Mouse (Mus musculus) ovary, postnatal 10 days (tissue): ENCODE measurements around the gene Atrnl1.

Experiments used
- DNase-seq: peaks from one replicate; pipeline ENCODE4 v3.0.0; 2022; ENCODE audit warnings: low spot score

Gene Atrnl1

DNA sequence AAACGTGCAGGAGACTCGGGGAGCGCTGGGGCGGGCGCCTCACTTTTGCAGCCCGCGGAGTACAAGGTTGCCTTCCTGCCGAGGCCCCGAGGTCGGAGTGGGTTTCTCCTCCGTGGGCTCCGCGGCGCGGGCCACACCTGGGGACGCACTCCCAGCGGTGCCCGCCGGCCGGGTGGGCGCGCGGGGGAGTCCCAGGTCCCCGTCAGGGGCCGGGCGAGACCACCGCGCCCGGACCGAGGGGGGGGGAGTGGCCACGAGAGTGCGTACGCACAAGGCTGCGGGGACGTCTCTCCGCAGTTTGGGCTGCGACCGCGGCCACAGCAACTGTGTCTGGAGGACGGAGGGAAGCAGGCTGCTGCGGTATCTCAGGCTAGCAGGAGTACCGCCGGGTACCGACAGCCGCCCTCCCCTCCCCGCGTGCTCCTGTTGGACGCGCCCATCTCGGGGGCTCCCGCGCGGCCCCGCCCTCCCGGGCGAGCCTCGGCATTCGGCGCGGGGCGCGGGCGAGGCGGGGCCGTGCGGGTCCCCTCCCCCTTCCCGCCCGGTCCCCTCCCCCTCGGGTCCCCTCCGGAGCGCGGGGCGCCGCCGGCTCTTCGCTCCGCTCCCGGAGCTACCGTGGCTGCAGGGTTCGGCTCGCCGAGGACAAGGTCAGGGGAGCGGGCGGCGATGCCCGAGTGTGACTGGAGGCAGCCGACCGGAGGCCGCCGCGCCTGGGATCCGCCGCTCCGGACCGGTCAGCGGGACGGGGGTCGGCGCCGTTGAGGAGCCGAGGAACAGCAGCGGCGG, at the start of gene Atrnl1:
Atrnl1 (plus strand) TSS at position 559 of the 786 bp plus-strand sequence.
- peak; percentile 83 for DNase-seq

DNA sequence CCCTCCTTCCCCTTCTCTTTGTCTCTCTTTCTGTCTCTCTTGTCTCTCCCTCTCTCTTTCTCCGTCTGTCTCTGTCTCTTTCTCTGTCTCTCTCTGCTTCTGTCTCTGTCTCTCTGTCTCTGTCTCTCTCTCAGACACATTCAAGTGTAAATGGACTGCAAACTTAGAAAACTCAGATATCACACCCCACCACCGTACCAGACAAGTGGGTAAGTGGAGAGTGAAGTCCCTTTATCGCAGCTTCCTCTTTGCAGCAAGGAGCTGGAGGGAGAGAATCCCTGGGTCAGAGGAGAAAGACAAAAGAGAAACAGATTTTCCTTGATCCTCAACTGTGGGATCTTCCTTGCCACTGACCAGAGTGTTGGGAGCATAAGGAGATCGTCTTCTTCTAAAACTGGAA, 49.3 kb upstream of the Atrnl1 start:
- no peak for DNase-seq

- no peak for DNase-seq
Observed at GRCm38 (mm10) chr19:57569040-57569439, 41.8 kb upstream of the Atrnl1 start.

DNA sequence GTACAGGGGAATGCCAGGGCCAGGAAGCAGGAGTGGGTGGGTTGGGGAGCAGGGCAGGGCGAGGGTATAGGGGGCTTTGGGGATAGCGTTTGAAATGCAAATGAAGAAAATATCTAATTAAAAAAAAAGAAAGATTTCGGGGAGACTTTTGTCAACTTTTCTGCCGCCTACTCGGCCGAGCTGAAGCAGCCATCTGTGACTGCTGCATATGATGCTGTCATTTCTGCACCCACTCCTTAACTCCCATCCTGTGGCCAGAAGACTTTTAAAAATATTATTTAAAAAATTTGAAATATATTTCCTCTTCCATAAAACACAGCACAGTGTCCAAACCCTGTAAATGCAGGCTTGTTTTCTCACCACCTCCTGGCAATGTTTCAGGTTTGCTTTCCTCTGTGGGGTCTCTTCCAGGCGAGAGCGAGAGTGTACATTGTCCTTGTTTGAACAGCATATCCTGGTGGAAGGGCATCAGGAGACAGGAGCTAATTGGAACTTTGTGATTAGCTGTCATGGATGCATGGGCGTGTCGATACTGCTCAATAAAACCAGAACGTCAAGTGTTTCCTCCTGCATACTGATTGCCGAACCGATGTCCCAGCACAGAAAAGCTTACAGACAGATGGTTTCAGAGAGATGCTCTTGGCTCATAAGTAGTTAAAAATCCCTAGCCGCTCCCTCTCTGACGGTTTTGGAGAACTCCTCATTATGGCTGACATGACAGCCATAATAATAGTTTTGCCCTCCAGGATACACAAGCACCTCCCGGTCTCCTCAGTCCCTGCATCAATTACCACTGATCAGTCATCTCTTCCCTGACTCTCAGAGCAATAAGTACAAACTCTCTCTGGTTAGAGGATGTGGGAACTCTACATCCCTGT, 38.2 kb upstream of the Atrnl1 start:
- DNase-seq, result no peak

GRCm38 (mm10) chr19:57573470-57573869, 37.4 kb upstream of the Atrnl1 start:
- no peak for DNase-seq

DNA sequence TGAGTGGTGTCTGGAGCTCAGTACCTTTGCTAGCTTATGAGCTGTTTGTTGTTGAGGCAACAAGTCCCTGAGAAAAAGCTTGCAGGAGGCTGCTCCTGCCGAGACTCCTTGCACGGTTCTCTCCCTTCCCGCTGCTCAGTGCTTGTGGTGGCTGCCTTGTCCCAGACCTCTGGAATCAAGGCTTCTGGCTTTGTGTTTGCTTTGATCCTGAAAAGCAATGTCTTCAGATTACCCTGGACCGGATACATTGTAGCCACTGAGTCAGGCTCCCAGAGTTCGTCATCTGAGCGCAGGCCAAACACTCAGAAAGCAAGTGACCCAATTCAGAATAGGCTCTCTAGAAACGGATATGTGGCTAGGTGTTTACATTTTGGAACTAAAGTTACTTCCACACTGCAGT, 35.8 kb upstream of the Atrnl1 start:
- no peak for DNase-seq

DNA sequence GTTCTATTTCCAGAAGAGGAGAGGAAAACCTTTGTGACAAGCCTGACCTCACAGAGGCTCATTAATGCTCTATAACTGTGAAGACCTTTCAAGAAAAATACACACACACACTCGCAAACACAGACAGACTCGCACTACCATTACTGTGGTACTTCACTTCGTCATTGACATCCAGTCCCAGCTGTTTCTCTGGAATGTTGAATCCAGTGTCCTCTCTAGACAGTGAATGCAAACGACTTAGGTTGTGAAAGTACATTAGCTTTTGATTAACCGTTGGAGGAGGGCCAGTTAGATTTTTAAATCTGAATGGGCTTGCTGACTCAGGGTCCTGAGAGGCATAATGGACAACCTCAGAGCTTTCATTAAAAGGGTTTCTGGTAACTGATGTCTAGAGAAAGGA, 34.0 kb upstream of the Atrnl1 start:
- DNase-seq, result no peak

DNA sequence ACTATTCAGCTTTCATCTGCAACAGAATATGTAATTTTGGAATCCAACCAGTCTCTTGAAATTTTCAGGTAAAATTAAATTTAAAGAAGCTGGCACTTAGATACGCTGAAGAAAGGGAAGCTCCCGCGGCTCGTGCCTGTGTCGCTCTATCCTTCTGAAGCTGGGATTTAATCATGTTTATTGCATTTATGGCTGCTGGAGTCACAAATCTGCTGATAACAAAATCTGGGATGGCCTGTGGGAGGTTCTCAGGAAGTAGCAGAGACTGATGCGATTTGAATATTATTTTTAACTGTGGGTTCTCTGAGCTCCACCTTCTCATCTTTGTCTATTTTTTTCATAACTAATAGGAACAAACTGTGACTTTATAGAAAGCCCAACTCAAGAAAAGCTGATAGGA, 33.6 kb upstream of the Atrnl1 start:
- DNase-seq, result no peak

DNA sequence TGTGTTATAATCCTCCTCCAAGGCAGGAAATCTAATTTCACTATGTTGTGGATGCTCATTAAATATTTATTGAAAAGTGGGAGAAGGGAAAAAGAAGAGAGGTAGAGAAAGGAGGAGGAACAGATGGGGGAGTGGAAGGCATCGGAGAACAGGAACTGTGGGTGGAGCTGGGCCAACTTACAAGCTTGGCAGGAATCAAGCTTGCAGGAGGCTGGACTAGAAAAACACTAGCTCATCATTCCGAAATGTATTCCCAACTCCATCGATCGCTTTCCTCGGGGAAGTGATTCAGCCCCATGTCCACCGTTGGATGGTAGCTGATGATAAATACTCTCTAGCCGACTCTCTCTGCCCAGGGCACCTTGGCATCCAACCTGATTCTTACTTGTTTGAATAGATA, 29.9 kb upstream of the Atrnl1 start:
- no peak for DNase-seq

GRCm38 (mm10) chr19:57585231-57585792, 25.5 kb upstream of the Atrnl1 start:
- no peak for DNase-seq

GRCm38 (mm10) chr19:57586172-57586571, 24.7 kb upstream of the Atrnl1 start:
- DNase-seq, result no peak

- DNase-seq, result no peak
Observed at GRCm38 (mm10) chr19:57589516-57589915, 21.3 kb upstream of the Atrnl1 start.

GRCm38 (mm10) chr19:57590895-57591294, 19.9 kb upstream of the Atrnl1 start:
- DNase-seq, result no peak

- no peak for DNase-seq
Observed at GRCm38 (mm10) chr19:57591631-57592030, 19.2 kb upstream of the Atrnl1 start.

DNA sequence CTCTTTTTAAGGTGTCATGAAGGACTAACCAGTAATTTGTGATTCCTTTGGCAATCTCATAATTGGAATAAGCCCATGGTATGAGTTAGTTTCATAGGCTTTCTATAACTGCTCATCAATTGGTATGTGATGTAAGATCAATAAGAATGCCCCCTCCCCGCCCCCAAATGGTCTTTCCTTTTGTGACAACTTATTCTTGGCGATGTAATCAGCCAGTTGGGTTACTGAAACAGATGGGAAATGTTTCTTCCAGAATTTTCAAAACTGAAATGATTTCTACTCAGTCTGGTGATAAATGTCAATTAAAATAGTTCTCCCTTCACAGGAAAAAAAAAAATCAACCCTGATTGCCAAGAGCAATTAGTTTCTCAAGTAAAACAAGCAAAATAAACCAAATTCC, 18.5 kb upstream of the Atrnl1 start:
- DNase-seq, result no peak

- no peak for DNase-seq
Observed at GRCm38 (mm10) chr19:57599126-57599525, 11.7 kb upstream of the Atrnl1 start.

DNA sequence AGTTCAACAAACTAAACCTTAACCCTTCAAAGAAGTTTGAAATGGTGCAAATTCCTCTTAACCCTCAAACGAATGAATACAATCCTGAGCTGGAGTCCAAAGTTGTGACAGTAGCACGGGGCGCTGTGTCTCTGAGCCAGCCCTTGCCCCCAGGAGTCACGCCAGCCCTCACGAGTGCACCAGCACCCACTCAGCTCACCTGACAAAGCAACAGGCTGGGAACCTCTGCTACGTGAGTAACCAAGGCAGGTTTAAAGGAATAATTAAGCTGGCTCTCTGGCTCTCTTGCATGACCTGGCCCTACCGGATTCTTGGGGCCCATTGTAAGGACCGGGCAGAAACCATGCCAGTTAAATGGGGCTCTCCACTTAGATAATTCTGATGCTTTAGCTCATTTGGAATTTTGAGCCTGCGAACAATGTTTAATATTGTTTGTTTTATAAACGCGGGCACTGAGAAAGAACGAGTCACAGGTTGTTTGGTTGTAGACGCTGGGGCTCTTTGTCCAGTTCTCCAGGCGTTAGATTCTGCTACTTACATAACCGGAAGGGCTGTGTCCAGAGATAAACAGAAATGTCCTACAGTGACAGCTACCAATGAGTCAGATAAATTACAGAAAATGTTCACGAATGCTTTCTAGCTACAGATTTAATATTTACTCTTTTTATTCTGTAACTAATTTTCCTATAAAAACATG, 10.5 kb upstream of the Atrnl1 start:
- no peak for DNase-seq

DNA sequence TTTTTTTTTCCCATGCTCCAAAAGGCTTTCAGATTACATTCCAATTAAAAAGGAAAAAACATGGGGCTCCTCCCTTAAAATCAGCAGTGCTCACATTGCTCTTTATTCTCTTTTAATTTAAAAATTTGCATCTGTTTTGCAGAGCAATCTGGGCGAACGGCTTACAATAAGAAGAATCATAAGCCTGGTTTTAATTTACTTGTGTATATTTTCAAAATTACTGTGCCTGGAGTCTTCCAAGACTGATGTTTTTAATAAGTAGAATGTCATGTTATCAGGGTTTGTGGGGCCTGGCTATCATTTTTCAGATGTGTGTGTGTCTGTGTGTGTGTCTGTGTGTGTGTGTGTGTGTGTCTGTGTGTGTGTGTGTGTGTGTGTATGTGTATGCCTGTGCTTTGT, 9.9 kb upstream of the Atrnl1 start:
- no peak for DNase-seq

GRCm38 (mm10) chr19:57603593-57603992, 7.2 kb upstream of the Atrnl1 start:
- DNase-seq, result no peak

DNA sequence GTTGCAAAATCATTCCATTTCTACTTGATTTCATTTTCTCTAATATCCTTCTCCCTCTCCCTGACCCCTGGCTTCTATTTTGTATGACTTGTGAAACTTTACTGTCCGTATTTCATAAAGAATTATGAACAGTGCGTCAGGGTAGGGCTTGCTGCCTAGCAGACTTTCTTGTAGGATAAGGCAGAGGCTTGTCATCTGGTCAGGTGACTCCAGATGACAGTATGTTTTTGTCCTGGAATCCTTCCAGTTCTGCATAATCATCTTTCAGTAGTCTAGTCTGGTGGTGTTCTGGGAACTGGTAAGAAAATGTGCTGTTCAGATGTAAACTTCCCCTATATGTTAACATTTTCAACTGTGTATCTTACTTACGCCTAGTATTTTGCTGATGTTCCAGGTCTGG, 4.9 kb upstream of the Atrnl1 start:
- DNase-seq, result no peak

DNA sequence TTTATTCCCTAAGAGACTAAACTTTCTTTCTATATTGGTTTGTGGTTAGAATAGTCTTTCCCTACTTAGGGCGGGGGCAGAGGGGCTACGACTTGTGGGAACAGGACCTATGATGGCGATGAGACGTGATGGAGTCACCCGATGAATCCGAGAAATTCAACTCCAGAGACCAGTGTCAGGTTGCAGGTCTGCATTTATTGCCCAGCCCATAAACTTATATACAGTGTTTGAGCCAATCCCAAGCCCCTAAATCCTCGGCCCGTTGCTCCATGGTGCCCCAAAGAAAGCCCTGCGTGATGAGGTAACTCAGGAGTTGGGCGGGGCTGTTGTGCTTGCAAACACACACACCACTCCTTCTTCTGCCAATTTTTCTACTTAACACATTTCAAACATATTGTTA, 4.5 kb upstream of the Atrnl1 start:
- DNase-seq, result no peak

GRCm38 (mm10) chr19:57609361-57610057, 1.3 kb upstream of the Atrnl1 start:
- no peak for DNase-seq
